Mouse (Mus musculus) megakaryocyte, embryonic 14.5 days (primary cell): ENCODE measurements around the gene Spag7.

ENCODE experiments used
- FLI1 ChIP-seq: IDR thresholded peaks from 2 replicates; pipeline ENCODE4 v1.6.1; 2012; ENCODE audit warnings: low read length, inconsistent platforms, mixed read lengths
- GATA1 ChIP-seq: IDR thresholded peaks from 3 replicates; pipeline ENCODE4 v1.6.1; 2012; ENCODE audit warnings: mixed read lengths, low read length, inconsistent platforms, borderline replicate concordance

GRCm38 (mm10) chr11:70628431-70628830, 40.8 kb downstream of the Spag7 start:
- TF ChIP-seq GATA1 = no peak
- no peak for TF ChIP-seq FLI1
